Mouse (Mus musculus): ENCODE data around the gene Rb1. TPM values are rescaled to one million over a fixed set of nuclear protein-coding genes. Genes with fewer than 3 reads are reported as not detected.

The Rb1 gene
- total RNA-seq, 4 experiments from 2014 or later = 36.3 to 46.1 (median 39.2) TPM

- DNase-seq (ENCODE audit: low spot score in 2 of 2) = no peak
Measured at GRCm38 (mm10) chr14:73211477-73211876, 114.1 kb downstream of the Rb1 start.

- DNase-seq (ENCODE audit: low spot score in 2 of 2) = no peak
Measured at GRCm38 (mm10) chr14:73210196-73210595, 115.4 kb downstream of the Rb1 start.

GRCm38 (mm10) chr14:73209262-73209661 lies 116.4 kb downstream of the Rb1 start:
- DNase-seq (ENCODE audit: low spot score in 2 of 2) = no peak

- DNase-seq (ENCODE audit: low spot score in 2 of 2) = no peak
Measured at GRCm38 (mm10) chr14:73204016-73204415, 121.6 kb downstream of the Rb1 start.

GRCm38 (mm10) chr14:73201447-73201846 lies 124.2 kb downstream of the Rb1 start:
- DNase-seq (ENCODE audit: low spot score in 2 of 2) = no peak

GRCm38 (mm10) chr14:73199058-73199457 lies 126.6 kb downstream of the Rb1 start:
- DNase-seq (ENCODE audit: low spot score in 2 of 2) = peak in 1 of 2 experiments; percentile 29

- DNase-seq (ENCODE audit: low spot score in 2 of 2) = no peak
Measured at GRCm38 (mm10) chr14:73186875-73187274, 138.7 kb downstream of the Rb1 start.

GRCm38 (mm10) chr14:73181144-73181543 lies 144.5 kb downstream of the Rb1 start:
- DNase-seq (ENCODE audit: low spot score in 2 of 2) = no peak

- no peak for DNase-seq (ENCODE audit: low spot score in 2 of 2)
Measured at GRCm38 (mm10) chr14:73180671-73181070, 145.0 kb downstream of the Rb1 start.

GRCm38 (mm10) chr14:73179221-73179681 lies 146.4 kb downstream of the Rb1 start:
- no peak for DNase-seq (ENCODE audit: low spot score in 2 of 2)

- DNase-seq (ENCODE audit: low spot score in 2 of 2) = no peak
Measured at GRCm38 (mm10) chr14:73177961-73178360, 147.7 kb downstream of the Rb1 start.

GRCm38 (mm10) chr14:73176266-73176665 lies 149.4 kb downstream of the Rb1 start:
- no peak for DNase-seq (ENCODE audit: low spot score in 2 of 2)

- no peak for DNase-seq (ENCODE audit: low spot score in 2 of 2)
Measured at GRCm38 (mm10) chr14:73175814-73176213, 149.8 kb downstream of the Rb1 start.

GRCm38 (mm10) chr14:73175031-73175430 lies 150.6 kb downstream of the Rb1 start:
- no peak for DNase-seq (ENCODE audit: low spot score in 2 of 2)

GRCm38 (mm10) chr14:73174091-73174995 lies 151.3 kb downstream of the Rb1 start:
- DNase-seq (ENCODE audit: low spot score in 2 of 2) = peak; percentile 65 to 70

- DNase-seq (ENCODE audit: low spot score in 2 of 2) = no peak
Measured at GRCm38 (mm10) chr14:73173662-73174061, 152.0 kb downstream of the Rb1 start.

GRCm38 (mm10) chr14:73172196-73173011 lies 153.2 kb downstream of the Rb1 start:
- no peak for DNase-seq (ENCODE audit: low spot score in 2 of 2)

- DNase-seq (ENCODE audit: low spot score in 2 of 2) = no peak
Measured at GRCm38 (mm10) chr14:73169926-73170844, 155.4 kb downstream of the Rb1 start.

- DNase-seq (ENCODE audit: low spot score in 2 of 2) = no peak
Measured at GRCm38 (mm10) chr14:73168605-73169004, 157.0 kb downstream of the Rb1 start.

GRCm38 (mm10) chr14:73165136-73165535 lies 160.5 kb downstream of the Rb1 start:
- no peak for DNase-seq (ENCODE audit: low spot score in 2 of 2)
